Mouse (Mus musculus) heart, embryonic 16.5 days (tissue): ENCODE data around the gene Csf2. TPM values are rescaled to one million over a fixed set of nuclear protein-coding genes. Genes with fewer than 3 reads are reported as not detected.

ENCODE experiments used
- ATAC-seq: fragments of 200-750 bp; cut with Nextera tagmentation; replicated peaks from 2 replicates; pipeline ENCODE4 v1.8.0; 2017; ENCODE audit warnings: moderate number of reproducible peaks; ENCODE audit not compliant: insufficient read depth, low FRiP score; ENCODE audit errors: extremely low read depth
- H3K27ac ChIP-seq: fragments of 300-500 bp; sonication (generic); 2 replicates; pipeline ENCODE4 v1.5.1; 2014; ENCODE audit warnings: mild to moderate bottlenecking, low read length, control low read depth, moderate library complexity
- H3K27me3 ChIP-seq: fragments of 300-500 bp; sonication (generic); 2 replicates; pipeline ENCODE4 v1.6.1; 2014; ENCODE audit warnings: low read length, mixed read lengths; ENCODE audit not compliant: control insufficient read depth, insufficient read depth
- H3K36me3 ChIP-seq: fragments of 300-500 bp; sonication (generic); 2 replicates; pipeline ENCODE4 v1.6.1; 2014; ENCODE audit not compliant: control insufficient read depth, insufficient read depth
- H3K4me1 ChIP-seq: fragments of 300-500 bp; sonication (generic); 2 replicates; pipeline ENCODE4 v1.6.1; 2014; ENCODE audit warnings: low read length, mixed read lengths; ENCODE audit not compliant: control insufficient read depth, insufficient read depth
- H3K4me2 ChIP-seq: fragments of 300-500 bp; sonication (generic); 2 replicates; pipeline ENCODE4 v1.6.1; 2014; ENCODE audit warnings: low read depth, mild to moderate bottlenecking, control low read depth, low read length
- H3K4me3 ChIP-seq: fragments of 300-500 bp; sonication (generic); 2 replicates; pipeline ENCODE4 v1.5.1; 2014; ENCODE audit warnings: mild to moderate bottlenecking, control low read depth, low read length
- H3K9ac ChIP-seq: fragments of 300-500 bp; sonication (generic); 2 replicates; pipeline ENCODE4 v1.6.1; 2014; ENCODE audit warnings: low read length, control low read depth
- H3K9me3 ChIP-seq: fragments of 300-500 bp; sonication (generic); replicated peaks from 2 replicates; pipeline ENCODE4 v1.6.1; 2016; ENCODE audit warnings: low read length; ENCODE audit not compliant: control insufficient read depth
- WGBS: fragments of 180-500 bp; shearing (Covaris S2); extraction: QIAGEN DNeasy Blood & Tissue Kit; methylation state at CpG from one replicate; pipeline ENCODE4 v1.1.7; 2014; 5-methylcytosine and 5-hydroxymethylcytosine counted together
- polyA plus RNA-seq: library from polyadenylated mRNA; unstranded; fragments of >200 nt; fragmentation: Nextera tagmentation; extraction: Ambion mirVana; gene quantifications from 2 replicates; pipeline ENCODE4 v1.2.1, GENCODE M21; 2015

Gene Csf2
- polyA plus RNA-seq, 1 experiment from 2014 or later = not detected

- Histone ChIP-seq H3K4me2 (no peak overlapping the region), H3K9me3 (no peaks in the 10 kb centered on the region; the same call in 1 of the 2 replicates), H3K27ac (no peak overlapping the region), H3K27me3 (no peaks in the 10 kb centered on the region), H3K4me3 (no peak overlapping the region), H3K36me3 (no peaks in the 10 kb centered on the region), H3K4me1 (no peaks in the 10 kb centered on the region), H3K9ac (no peak overlapping the region)
- 85% methylated on average over 2 of the region's 2 CpGs for WGBS
- ATAC-seq = no peak
Observed at GRCm38 (mm10) chr11:54204781-54205180, 44.7 kb downstream of the Csf2 start.

- WGBS = 77% methylated on average over 2 of the region's 2 CpGs
Observed at GRCm38 (mm10) chr11:54203162-54203561, 46.3 kb downstream of the Csf2 start.

GRCm38 (mm10) chr11:54201881-54202685, 47.4 kb downstream of the Csf2 start:
- Histone ChIP-seq H3K4me3 (no peak overlapping the region), H3K4me1 (no peaks in the 10 kb centered on the region), H3K36me3 (no peaks in the 10 kb centered on the region), H3K27me3 (no peaks in the 10 kb centered on the region), H3K9ac (no peak overlapping the region), H3K9me3 (no peaks in the 10 kb centered on the region; the same call in 1 of the 2 replicates), H3K4me2 (no peak overlapping the region), H3K27ac (no peak overlapping the region)
- no peak for ATAC-seq
- 63% methylated on average over 3 of the region's 3 CpGs for WGBS

More at GRCm38 (mm10) chr11:54203162-54203561, 46.3 kb downstream of the Csf2 start:
- Histone ChIP-seq H3K36me3 (no peaks in the 10 kb centered on the region), H3K27me3 (no peaks in the 10 kb centered on the region), H3K27ac (no peak overlapping the region), H3K9me3 (no peaks in the 10 kb centered on the region; the same call in 1 of the 2 replicates), H3K4me1 (no peaks in the 10 kb centered on the region), H3K9ac (no peak overlapping the region), H3K4me2 (no peak overlapping the region), H3K4me3 (no peak overlapping the region)
- ATAC-seq = no peak

- no peak overlapping the region for H3K4me2 ChIP-seq
- no peaks in the 10 kb centered on the region for H3K27me3 ChIP-seq
- H3K9me3 ChIP-seq = no peaks in the 10 kb centered on the region; the same call in 1 of the 2 replicates
- no peaks in the 10 kb centered on the region for H3K4me1 ChIP-seq
- H3K36me3 ChIP-seq = no peaks in the 10 kb centered on the region
- no peak overlapping the region for H3K4me3 ChIP-seq
- no peak overlapping the region for H3K9ac ChIP-seq
- no peak overlapping the region for H3K27ac ChIP-seq
- WGBS = 48% methylated on average over 5 of the region's 5 CpGs
- ATAC-seq = no peak
Observed at GRCm38 (mm10) chr11:54201287-54201773, 48.1 kb downstream of the Csf2 start.

Other genes with a start within 250 kb of the Csf2 start
- gene Slc22a4, start 221.6 kb downstream of the Csf2 start, polyA plus RNA-seq = 1.1 and 1.2 TPM in 2 replicates
- gene Pdlim4, start 180.7 kb downstream of the Csf2 start, polyA plus RNA-seq = 16.0 and 26.4 TPM in 2 replicates
- gene P4ha2, start 149.6 kb downstream of the Csf2 start, polyA plus RNA-seq = 53.3 and 61.1 TPM in 2 replicates
- gene Il3, start 17.6 kb upstream of the Csf2 start, polyA plus RNA-seq = not detected in 2 replicates
- gene Acsl6, start 54.1 kb upstream of the Csf2 start, polyA plus RNA-seq = 0.37 and 0.66 TPM in 2 replicates
- gene Meikin, start 121.0 kb upstream of the Csf2 start, polyA plus RNA-seq = not detected in 2 replicates
- 8.7 and 9.3 TPM in 2 replicates for gene Fnip1, start 188.5 kb upstream of the Csf2 start, polyA plus RNA-seq